Mouse (Mus musculus): ENCODE data around the gene Dgkq. TPM values are rescaled to one million over a fixed set of nuclear protein-coding genes. Genes with fewer than 3 reads are reported as not detected.

Gene Dgkq
- polyA plus RNA-seq, 1 experiment from 2014 or later, result 23.8 TPM

- peak overlapping the region; percentile 55; the same call in 1 of the 2 replicates for H3K27ac ChIP-seq
- 16% methylated on average over 36 of the region's 36 CpGs for WGBS
Observed at GRCm38 (mm10) chr5:108660632-108661268, 8.7 kb downstream of the Dgkq start.

GRCm38 (mm10) chr5:108659698-108660631 lies 9.5 kb downstream of the Dgkq start, which contains the start of gene Idua:
TSS of gene Idua (plus strand) at chr5:108660331.
- ATAC-seq (ENCODE audit: low FRiP score), result peak; percentile 65
- peak within 1 kb of the TSS; percentile 55; the same call in 1 of the 2 replicates for H3K27ac ChIP-seq

More at GRCm38 (mm10) chr5:108660632-108661268, 8.7 kb downstream of the Dgkq start:
- Histone ChIP-seq H3K27me3 (peaks cover 12% of the 10 kb centered on the region; the same call in 1 of the 2 replicates), H3K4me3 (peak overlapping the region; percentile 92), H3K9ac (peak overlapping the region; percentile 99), H3K4me1 (replicated peaks) (peaks cover 24% of the 10 kb centered on the region), H3K9me3 (no peaks in the 10 kb centered on the region), H3K4me2 (peak overlapping the region; percentile 93), H3K36me3 (peaks cover 24% of the 10 kb centered on the region)
- ATAC-seq (ENCODE audit: low FRiP score), result peak; percentile 97

GRCm38 (mm10) chr5:108658611-108659010 lies 10.9 kb downstream of the Dgkq start:
- no peaks in the 10 kb centered on the region for H3K9me3 ChIP-seq
- H3K4me3 ChIP-seq, result no peak overlapping the region
- no peak overlapping the region for H3K4me2 ChIP-seq
- H3K9ac ChIP-seq, result peak overlapping the region; percentile 19; the same call in 1 of the 2 replicates
- H3K27ac ChIP-seq, result no peak overlapping the region
- no peak for ATAC-seq (ENCODE audit: low FRiP score)
- peaks cover 45% of the 10 kb centered on the region for H3K36me3 ChIP-seq
- WGBS, result 71% methylated on average over 1 of the region's 1 CpGs
- peaks cover 24% of the 10 kb centered on the region for H3K4me1 ChIP-seq (replicated peaks)
- peaks cover 6% of the 10 kb centered on the region; the same call in 1 of the 2 replicates for H3K27me3 ChIP-seq

More at GRCm38 (mm10) chr5:108659698-108660631, 9.5 kb downstream of the Dgkq start, which contains the start of gene Idua:
- Histone ChIP-seq H3K4me3 (peak within 1 kb of the TSS; percentile 92), H3K9me3 (no peaks in the 10 kb centered on the region), H3K9ac (peak within 1 kb of the TSS; percentile 99), H3K27me3 (peaks cover 10% of the 10 kb centered on the region; the same call in 1 of the 2 replicates), H3K4me2 (peak within 1 kb of the TSS; percentile 93), H3K36me3 (peaks cover 32% of the 10 kb centered on the region), H3K4me1 (replicated peaks) (peaks cover 24% of the 10 kb centered on the region)
- WGBS, result 12% methylated on average over 21 of the region's 24 CpGs

- ATAC-seq (ENCODE audit: low FRiP score), result no peak
- Histone ChIP-seq H3K9ac (no peak overlapping the region; the same call in 1 of the 2 replicates), H3K4me1 (replicated peaks) (peaks cover 24% of the 10 kb centered on the region), H3K4me2 (no peak overlapping the region), H3K9me3 (no peaks in the 10 kb centered on the region), H3K27ac (no peak overlapping the region), H3K4me3 (no peak overlapping the region), H3K27me3 (no peaks in the 10 kb centered on the region), H3K36me3 (peaks cover 57% of the 10 kb centered on the region)
- 77% methylated on average over 5 of the region's 5 CpGs for WGBS
Observed at GRCm38 (mm10) chr5:108657406-108657805, 12.1 kb downstream of the Dgkq start.

GRCm38 (mm10) chr5:108655891-108656650 lies 13.4 kb downstream of the Dgkq start:
- Histone ChIP-seq H3K36me3 (peaks cover 61% of the 10 kb centered on the region), H3K27ac (no peak overlapping the region), H3K4me2 (no peak overlapping the region), H3K9ac (no peak overlapping the region), H3K9me3 (no peaks in the 10 kb centered on the region), H3K4me3 (no peak overlapping the region), H3K27me3 (no peaks in the 10 kb centered on the region), H3K4me1 (replicated peaks) (peaks cover 24% of the 10 kb centered on the region)
- ATAC-seq (ENCODE audit: low FRiP score), result no peak
- 94% methylated on average over 15 of the region's 15 CpGs for WGBS

GRCm38 (mm10) chr5:108655381-108655780 lies 14.1 kb downstream of the Dgkq start:
- no peak overlapping the region for H3K27ac ChIP-seq
- H3K4me1 ChIP-seq (replicated peaks), result peaks cover 24% of the 10 kb centered on the region
- H3K4me2 ChIP-seq, result no peak overlapping the region
- H3K9me3 ChIP-seq, result no peaks in the 10 kb centered on the region
- WGBS, result 95% methylated on average over 9 of the region's 9 CpGs
- peaks cover 67% of the 10 kb centered on the region for H3K36me3 ChIP-seq
- H3K4me3 ChIP-seq, result no peak overlapping the region
- no peak for ATAC-seq (ENCODE audit: low FRiP score)
- no peak overlapping the region for H3K9ac ChIP-seq
- no peaks in the 10 kb centered on the region for H3K27me3 ChIP-seq

DNA sequence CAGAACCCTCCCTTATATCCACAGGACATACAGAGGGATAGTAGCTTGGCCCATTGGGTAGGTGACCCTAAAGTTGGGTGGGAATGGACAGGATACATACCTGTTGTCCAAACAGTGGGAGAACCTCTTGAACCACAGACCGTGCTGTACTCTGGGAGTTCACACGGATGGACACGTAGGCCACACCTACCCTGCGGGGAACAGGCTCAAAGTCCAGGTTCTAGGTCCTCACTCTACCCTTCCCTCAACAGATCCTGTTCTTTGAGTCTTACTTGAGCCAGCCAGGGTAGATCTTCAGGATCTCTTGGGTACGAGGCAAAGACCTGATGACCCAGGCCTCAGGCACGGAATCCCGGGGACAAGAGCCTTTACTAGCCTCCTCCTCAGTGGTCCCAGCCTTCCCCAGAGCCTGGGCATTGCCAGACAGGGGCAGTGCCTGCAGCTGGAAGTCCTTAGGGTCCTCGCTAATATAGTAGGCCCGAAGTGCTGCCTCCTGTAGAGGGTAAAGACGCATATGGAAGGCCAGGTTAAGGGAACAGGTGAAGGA lies 15.0 kb downstream of the Dgkq start:
- no peaks in the 10 kb centered on the region for H3K27me3 ChIP-seq
- H3K4me3 ChIP-seq, result no peak overlapping the region
- no peak for ATAC-seq (ENCODE audit: low FRiP score)
- 95% methylated on average over 10 of the region's 10 CpGs for WGBS
- H3K4me1 ChIP-seq (replicated peaks), result peaks cover 16% of the 10 kb centered on the region
- no peak overlapping the region for H3K27ac ChIP-seq
- peaks cover 76% of the 10 kb centered on the region for H3K36me3 ChIP-seq
- no peak overlapping the region for H3K4me2 ChIP-seq
- H3K9me3 ChIP-seq, result no peaks in the 10 kb centered on the region
- no peak overlapping the region for H3K9ac ChIP-seq

DNA sequence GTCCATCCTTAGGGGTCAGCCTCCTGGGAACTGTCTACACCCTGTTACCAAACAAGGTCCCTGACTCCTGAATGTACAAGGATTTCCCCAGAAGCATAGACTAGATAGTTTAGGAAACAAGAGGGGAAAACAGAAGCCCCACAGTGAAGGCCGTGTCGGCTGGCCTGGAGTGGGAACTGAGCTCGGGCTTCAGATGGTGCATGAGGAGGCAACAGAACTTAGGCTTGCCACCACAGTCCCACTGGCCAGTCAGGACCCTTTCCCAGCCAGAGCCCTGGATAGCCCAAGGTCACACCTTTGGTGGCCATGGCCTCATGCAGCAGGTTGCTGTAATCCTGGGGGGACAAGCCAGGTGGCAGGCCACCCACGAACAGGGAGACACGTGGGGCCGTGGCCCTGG lies 16.1 kb downstream of the Dgkq start:
- Histone ChIP-seq H3K4me3 (no peak overlapping the region), H3K27me3 (no peaks in the 10 kb centered on the region), H3K36me3 (peaks cover 85% of the 10 kb centered on the region), H3K9me3 (no peaks in the 10 kb centered on the region), H3K9ac (no peak overlapping the region), H3K4me2 (no peak overlapping the region), H3K4me1 (replicated peaks) (peaks cover 5% of the 10 kb centered on the region), H3K27ac (no peak overlapping the region)
- WGBS, result 91% methylated on average over 6 of the region's 6 CpGs
- no peak for ATAC-seq (ENCODE audit: low FRiP score)

GRCm38 (mm10) chr5:108651823-108652222 lies 17.6 kb downstream of the Dgkq start:
- H3K4me2 ChIP-seq, result no peak overlapping the region
- peaks cover 88% of the 10 kb centered on the region for H3K36me3 ChIP-seq
- WGBS, result 55% methylated on average over 1 of the region's 1 CpGs
- H3K9me3 ChIP-seq, result no peaks in the 10 kb centered on the region
- no peaks in the 10 kb centered on the region for H3K4me1 ChIP-seq (replicated peaks)
- no peak overlapping the region for H3K9ac ChIP-seq
- H3K4me3 ChIP-seq, result no peak overlapping the region
- no peaks in the 10 kb centered on the region for H3K27me3 ChIP-seq
- peak; percentile 66 for ATAC-seq (ENCODE audit: low FRiP score)
- no peak overlapping the region for H3K27ac ChIP-seq

DNA sequence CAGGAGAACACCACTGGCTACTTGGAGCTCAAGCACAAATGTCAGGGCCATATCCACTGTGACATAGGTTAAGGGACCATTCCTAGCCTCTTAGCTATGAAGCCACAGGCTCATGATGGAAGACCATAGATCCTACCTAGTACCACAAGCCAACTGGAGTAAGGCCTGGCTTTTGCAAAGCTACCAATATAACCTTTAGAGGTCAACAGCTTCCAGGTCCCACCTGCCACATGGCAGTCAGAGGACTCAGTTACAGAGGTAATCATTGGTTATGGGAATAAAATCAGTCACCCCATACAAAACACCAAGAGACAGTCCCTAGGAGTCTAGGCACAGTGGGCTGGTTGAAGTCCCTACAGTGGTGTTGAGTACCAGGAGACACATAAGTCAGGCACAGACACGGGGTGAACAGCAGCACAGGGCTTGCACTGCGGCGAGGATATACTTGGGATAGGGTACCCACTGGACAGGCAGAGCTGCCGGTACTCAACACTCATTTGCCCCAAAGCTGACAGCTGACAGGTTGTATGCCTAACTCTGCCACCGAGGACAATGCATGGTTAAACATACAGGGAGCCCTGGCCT lies 18.2 kb downstream of the Dgkq start:
- Histone ChIP-seq H3K27ac (no peak overlapping the region), H3K4me2 (no peak overlapping the region), H3K27me3 (no peaks in the 10 kb centered on the region), H3K36me3 (peaks cover 88% of the 10 kb centered on the region), H3K4me1 (replicated peaks) (no peaks in the 10 kb centered on the region), H3K4me3 (no peak overlapping the region), H3K9ac (no peak overlapping the region), H3K9me3 (no peaks in the 10 kb centered on the region)
- WGBS, result 83% methylated on average over 5 of the region's 5 CpGs
- 0 out of 2 replicates have a peak, but pooled peaks have one; percentile 15 for ATAC-seq (ENCODE audit: low FRiP score)

- Histone ChIP-seq H3K36me3 (peaks cover 88% of the 10 kb centered on the region), H3K9ac (no peak overlapping the region), H3K4me2 (no peak overlapping the region), H3K4me3 (no peak overlapping the region), H3K9me3 (no peaks in the 10 kb centered on the region), H3K27me3 (no peaks in the 10 kb centered on the region), H3K27ac (no peak overlapping the region), H3K4me1 (replicated peaks) (no peaks in the 10 kb centered on the region)
- no peak for ATAC-seq (ENCODE audit: low FRiP score)
- WGBS, result 94% methylated on average over 7 of the region's 7 CpGs
Observed at GRCm38 (mm10) chr5:108650341-108650740, 19.1 kb downstream of the Dgkq start.

Measured in hindbrain, embryonic 13.5 days (tissue).